Mouse (Mus musculus) large intestine, adult 2 months (tissue): ENCODE measurements at regions not wholly inside any gene's neighbourhood (a gene's known extent, or its start where the extent isn't known, plus 50 kb on each side); places are given as distances from the start of the nearest gene placed in this dataset.
A peak's percentile ranks its signal among the peaks of the same experiment; 100 is the strongest.

Experiments
- DNase-seq: peaks from one replicate; pipeline ENCODE4 v3.0.0-alpha.2; 2012; ENCODE audit warnings: low read depth, low spot score
- WGBS: fragments of 180-500 bp; shearing (Covaris S2); methylation state at CpG from one replicate; pipeline ENCODE4 v1.1.7; 2018; 5-methylcytosine and 5-hydroxymethylcytosine counted together

GRCm38 (mm10) chr4:105449046-105449860 is 292.1 kb downstream of the Plpp3 start:
- WGBS, result 41% methylated on average over 11 of the region's 11 CpGs
- no peak for DNase-seq

GRCm38 (mm10) chr4:105450881-105451280 is 293.7 kb downstream of the Plpp3 start:
- 87% methylated on average over 4 of the region's 4 CpGs for WGBS
- no peak for DNase-seq

- 89% methylated on average over 2 of the region's 2 CpGs for WGBS
- no peak for DNase-seq
Measured at GRCm38 (mm10) chr4:105451871-105452270, 294.7 kb downstream of the Plpp3 start.

GRCm38 (mm10) chr4:105456955-105457621 is 299.9 kb downstream of the Plpp3 start:
- DNase-seq, result no peak
- WGBS, result 75% methylated on average over 11 of the region's 11 CpGs

GRCm38 (mm10) chr4:105459991-105460688 is 303.0 kb downstream of the Plpp3 start:
- no peak for DNase-seq
- WGBS, result 49% methylated on average over 3 of the region's 3 CpGs

GRCm38 (mm10) chr4:105460689-105461005 is 303.5 kb downstream of the Plpp3 start:
- no peak for DNase-seq
- 43% methylated on average over 2 of the region's 2 CpGs for WGBS

- 86% methylated on average over 7 of the region's 7 CpGs for WGBS
- DNase-seq, result no peak
Measured at GRCm38 (mm10) chr4:105467811-105468210, 310.7 kb downstream of the Plpp3 start.

GRCm38 (mm10) chr4:105469300-105469821 is 312.2 kb downstream of the Plpp3 start:
- 78% methylated on average over 6 of the region's 6 CpGs for WGBS
- DNase-seq, result no peak

GRCm38 (mm10) chr4:105474765-105475560 is 314.7 kb upstream of the Gm12728 start:
- no peak for DNase-seq
- WGBS, result 49% methylated on average over 11 of the region's 11 CpGs

GRCm38 (mm10) chr4:105476332-105476731 is 313.3 kb upstream of the Gm12728 start:
- WGBS, result 82% methylated on average over 4 of the region's 4 CpGs
- DNase-seq, result no peak

GRCm38 (mm10) chr4:105486376-105486775 is 303.3 kb upstream of the Gm12728 start:
- no peak for DNase-seq
- 82% methylated on average over 1 of the region's 1 CpGs for WGBS

GRCm38 (mm10) chr4:105496176-105496575 is 293.5 kb upstream of the Gm12728 start:
- no peak for DNase-seq
- 79% methylated on average over 2 of the region's 2 CpGs for WGBS

GRCm38 (mm10) chr4:105506190-105506589 is 283.5 kb upstream of the Gm12728 start:
- WGBS, result 46% methylated on average over 2 of the region's 2 CpGs
- DNase-seq, result no peak

- 77% methylated on average over 7 of the region's 7 CpGs for WGBS
- no peak for DNase-seq
Measured at GRCm38 (mm10) chr4:105507221-105507620, 282.4 kb upstream of the Gm12728 start.

- WGBS, result 72% methylated on average over 3 of the region's 3 CpGs
- no peak for DNase-seq
Measured at GRCm38 (mm10) chr4:105509091-105509490, 280.6 kb upstream of the Gm12728 start.

GRCm38 (mm10) chr4:105510406-105510805 is 279.3 kb upstream of the Gm12728 start:
- no peak for DNase-seq
- 89% methylated on average over 1 of the region's 1 CpGs for WGBS

GRCm38 (mm10) chr4:105525135-105525534 is 264.5 kb upstream of the Gm12728 start:
- peak; percentile 19 for DNase-seq
- WGBS, result 25% methylated on average over 2 of the region's 2 CpGs

GRCm38 (mm10) chr4:105526755-105527154 is 262.9 kb upstream of the Gm12728 start:
- 40% methylated on average over 7 of the region's 7 CpGs for WGBS

GRCm38 (mm10) chr4:105527316-105527715 is 262.4 kb upstream of the Gm12728 start:
- no peak for DNase-seq
- WGBS, result 80% methylated on average over 3 of the region's 3 CpGs

More at GRCm38 (mm10) chr4:105526755-105527154, 262.9 kb upstream of the Gm12728 start:
- DNase-seq, result no peak
